Mouse (Mus musculus) testis, postnatal 14 days (tissue): ENCODE measurements around the gene Pex11a.
"Not testable (repeated sequence)": the region's sequence is repeated elsewhere in the genome, so short reads cannot be mapped to it uniquely, and the experiment has no call there.

Source experiments
- DNase-seq: peaks from one replicate; pipeline ENCODE4 v3.0.0; 2021; ENCODE audit warnings: low spot score

Gene Pex11a

GRCm38 (mm10) chr7:79742659-79743536 is at the start of gene Pex11a, which contains the start of gene Wdr93:
Gene Pex11a (minus strand): TSS chr7:79743131.
Gene Wdr93 (plus strand): TSS chr7:79743163.
- peak; percentile 88 for DNase-seq

DNA sequence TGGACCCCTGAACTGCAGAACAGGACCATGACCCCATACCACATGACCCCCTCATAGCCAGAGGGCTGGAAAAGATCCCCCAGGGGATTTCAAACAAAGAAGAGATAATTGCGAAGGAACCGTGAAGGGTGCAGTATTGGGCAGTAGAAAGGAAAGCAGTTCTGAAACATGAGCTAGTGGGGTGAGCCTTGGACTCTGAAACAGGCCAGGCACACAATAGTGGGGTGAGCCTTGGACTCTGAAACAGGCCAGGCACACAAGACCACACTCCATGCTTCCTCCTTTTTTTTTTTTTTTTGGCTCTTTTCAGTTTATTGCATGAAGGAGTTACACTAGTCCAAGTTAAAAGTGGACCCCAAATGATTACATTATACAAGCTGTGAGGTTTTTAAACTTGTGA is 46.9 kb upstream of the Pex11a start:
- DNase-seq: not testable (repeated sequence)

GRCm38 (mm10) chr7:79786295-79786694 is 43.4 kb upstream of the Pex11a start:
- peak; percentile 40 for DNase-seq

GRCm38 (mm10) chr7:79782516-79782855 is 39.6 kb upstream of the Pex11a start:
- DNase-seq: no peak

GRCm38 (mm10) chr7:79781826-79782515 is 39.0 kb upstream of the Pex11a start:
- no peak for DNase-seq

DNA sequence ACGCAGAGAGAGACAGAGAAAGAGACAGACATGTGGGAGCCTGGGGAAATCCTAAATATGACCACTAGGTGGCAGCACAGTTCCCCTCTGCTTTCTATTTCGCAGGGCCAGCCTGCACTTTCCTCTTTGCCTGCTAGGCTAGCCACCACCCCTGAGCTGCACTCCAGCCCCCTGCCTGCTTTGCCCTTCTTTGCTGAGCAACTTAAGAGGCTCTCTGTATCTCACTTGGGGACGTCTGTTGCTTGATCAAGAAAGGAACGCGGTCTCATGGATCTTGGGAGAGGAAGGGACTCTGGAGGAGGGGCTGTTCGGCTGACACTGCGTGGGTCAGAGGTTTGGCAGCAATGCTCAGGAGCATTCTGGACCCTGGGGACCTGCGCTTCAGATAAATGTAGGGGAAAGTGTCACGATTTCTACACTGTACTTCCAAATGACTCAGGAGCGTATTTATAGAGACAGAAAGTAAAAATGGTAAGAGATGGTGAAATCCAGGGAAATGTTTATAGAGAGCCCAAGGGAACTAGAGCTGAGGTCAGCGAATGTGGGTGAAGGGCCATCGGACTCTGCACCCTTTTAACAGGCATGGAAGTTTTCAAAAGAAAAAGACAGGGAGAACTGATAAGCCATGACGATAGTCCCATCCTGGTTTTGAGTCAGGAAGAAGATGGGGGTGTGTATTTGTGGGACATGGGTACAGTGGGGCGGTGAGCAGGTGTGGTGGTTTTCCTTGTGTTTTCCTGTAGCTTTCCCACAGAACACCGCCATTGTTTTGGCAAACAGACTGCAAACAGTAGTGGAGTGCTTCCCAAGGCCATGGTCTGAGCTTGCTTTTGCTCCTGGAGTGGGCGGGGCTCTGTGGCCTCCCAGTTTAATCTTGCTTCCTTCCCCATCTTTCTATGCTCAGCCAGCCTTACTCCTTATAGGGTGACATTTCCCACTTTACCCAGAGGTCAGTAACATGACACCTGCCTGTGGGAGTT is 38.0 kb upstream of the Pex11a start:
- peak; percentile 69 for DNase-seq

DNA sequence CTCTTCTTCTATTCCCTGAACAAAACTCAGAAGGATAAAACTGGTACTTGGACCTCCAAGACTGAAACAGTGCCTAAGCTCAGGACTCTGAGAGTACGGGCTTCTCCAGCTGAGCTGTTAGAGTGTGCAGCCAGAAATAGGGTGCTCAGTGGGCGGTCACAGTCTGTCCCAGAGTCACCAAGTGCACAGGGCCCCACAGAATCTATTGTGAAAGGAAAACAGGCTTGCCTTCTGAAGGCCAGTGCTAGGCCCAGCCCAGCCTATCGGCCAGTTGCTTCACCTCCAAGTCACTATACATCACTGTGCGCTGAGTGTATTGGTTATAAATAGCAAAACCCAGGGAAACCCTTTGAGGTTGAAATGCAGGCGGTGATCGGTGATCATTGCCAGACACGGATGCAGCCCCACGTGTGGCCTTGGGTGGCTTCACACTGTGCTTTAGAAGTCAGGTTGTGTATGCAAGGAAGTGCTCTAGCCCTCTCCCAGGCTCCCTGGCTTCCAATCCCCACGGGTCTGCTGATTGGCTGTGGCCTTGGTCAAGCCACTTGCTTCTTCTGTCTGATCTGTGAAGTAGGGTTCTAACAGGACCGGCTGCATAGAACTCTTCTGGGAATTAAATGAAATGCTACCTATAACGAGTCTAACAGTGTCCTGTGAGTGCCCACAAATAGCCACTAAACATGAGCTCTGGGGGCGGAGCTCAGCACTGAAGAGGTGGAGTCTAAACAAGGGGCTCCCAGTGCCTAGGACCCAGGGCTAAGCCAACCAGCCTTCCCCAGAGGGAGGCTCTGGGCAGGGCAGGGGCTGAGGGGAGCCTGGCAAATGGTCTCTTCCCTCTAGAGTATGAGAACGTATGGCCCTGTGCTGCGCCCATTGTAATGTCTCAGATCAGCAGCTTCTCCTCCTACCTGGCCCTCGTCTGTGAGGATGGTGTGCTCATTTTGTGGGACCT is 28.9 kb upstream of the Pex11a start:
- DNase-seq: no peak

DNA sequence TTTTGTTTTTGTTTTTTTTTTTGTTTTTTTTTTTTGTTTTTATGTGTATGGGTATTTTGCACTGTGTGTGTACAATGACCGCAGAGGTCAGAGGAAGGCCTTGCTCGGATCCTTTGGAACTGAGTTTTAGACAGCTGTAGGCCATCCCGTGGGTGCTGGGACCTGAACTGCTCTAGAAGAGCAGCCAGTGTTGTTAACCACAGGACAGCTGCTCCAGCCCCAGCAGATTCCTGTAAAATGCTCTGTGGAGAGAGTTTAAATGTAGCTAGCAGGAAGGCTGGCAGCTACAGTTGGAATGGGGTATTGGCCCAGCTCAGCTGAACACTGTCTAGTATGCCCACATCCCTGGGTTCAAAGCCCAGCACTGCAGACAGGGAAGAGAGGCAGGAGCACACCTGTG is 26.7 kb upstream of the Pex11a start:
- DNase-seq: no peak

DNA sequence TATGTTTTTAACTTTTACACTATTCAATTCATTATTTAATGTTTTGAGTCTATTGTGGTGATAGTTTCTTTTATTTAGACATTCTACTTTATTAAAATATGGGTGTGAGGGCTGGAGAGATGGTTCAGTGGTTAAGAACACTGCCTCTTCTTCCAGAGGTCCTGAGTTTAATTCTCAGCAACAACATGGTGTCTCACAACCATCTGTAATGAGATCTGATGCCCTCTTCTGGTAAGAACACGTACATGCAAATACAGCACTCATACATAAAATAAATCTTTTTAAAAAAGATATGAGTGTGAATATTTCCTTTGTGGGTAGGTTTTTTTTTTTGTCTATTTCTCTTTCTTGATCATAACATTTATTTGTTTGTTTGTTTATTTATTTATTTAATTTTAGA is 23.1 kb upstream of the Pex11a start:
- no peak for DNase-seq

DNA sequence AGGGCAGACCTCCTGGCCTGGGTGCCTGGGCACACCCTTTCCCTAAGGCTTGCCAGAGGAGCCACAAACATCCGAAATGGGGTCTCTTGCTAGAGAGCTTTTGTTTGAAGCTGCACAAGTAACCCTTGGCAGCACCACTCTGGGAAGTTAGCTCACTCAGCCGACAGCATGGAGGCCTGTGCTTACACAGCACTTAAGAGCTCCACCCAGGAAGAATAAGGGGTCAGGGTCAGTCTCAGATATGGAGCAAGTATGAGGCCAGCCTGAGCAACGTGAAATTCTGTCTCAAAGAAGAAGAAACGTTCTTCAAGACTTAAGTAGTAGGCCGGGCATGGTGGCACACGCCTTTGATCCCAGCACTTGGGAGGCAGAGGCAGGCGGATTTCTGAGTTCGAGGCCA is 19.2 kb upstream of the Pex11a start:
- no peak for DNase-seq

- DNase-seq: no peak
These were observed 18.4 kb upstream of the Pex11a start for GRCm38 (mm10) chr7:79761124-79761876.

DNA sequence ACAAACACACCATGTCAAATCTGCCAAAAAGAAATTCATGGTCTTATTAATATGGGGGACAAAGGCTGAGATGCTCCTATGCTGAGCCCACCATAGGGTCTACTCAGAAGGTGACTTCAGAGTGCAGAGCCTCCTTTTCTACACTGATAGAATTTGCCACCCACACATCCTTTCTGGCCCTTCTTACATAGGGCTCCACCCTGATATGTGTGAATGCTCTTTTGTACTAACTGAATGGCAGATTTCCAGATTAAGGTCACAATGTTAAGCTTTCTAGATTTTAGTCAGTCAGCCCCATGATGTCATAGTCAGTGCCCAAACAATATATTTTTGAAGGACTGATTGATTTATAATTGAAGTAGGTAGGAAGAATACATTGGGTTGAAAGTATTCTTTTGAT is 16.8 kb upstream of the Pex11a start:
- no peak for DNase-seq

GRCm38 (mm10) chr7:79758176-79758575 is 15.2 kb upstream of the Pex11a start:
- DNase-seq: no peak

DNA sequence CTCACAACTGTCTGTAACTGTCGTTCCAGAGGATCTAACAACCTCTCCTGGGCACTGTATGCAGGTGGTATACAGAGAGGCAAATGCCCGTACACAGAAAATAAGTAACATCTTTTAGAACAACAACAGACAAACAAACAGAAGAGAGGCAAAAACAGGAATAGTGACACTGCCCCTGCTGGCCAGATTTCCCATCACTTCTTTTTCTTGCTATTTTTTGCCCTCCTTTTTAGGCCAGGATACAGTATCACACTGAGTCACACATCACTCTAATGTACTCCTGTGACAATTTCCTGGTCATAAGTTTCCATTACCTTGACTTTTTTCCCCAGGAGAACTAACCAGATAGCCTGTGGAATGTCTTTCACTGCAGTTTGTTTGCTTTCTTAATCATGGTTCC is 13.4 kb upstream of the Pex11a start:
- DNase-seq: no peak

DNA sequence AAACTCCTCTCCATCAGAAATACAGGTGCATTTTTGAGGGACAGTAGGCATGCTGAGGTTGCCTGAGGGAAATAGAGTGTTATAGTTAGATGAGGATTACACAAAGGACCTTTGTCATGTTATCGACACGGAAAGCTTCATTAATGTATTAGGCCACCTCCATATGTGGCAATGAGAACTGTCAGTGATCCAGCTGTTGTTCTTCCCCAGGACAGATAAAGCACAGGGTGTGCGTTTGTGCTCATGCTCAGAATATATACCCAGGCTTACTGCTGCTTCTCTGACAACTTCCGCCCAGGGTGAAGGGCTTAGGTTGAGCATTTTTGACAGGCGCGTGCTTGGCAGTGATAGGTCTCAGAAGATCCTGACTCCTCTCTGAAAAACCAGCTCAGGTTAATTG is 6.6 kb upstream of the Pex11a start:
- no peak for DNase-seq

- no peak for DNase-seq
These were observed 4.7 kb upstream of the Pex11a start for GRCm38 (mm10) chr7:79747659-79748058.

- DNase-seq: no peak
These were observed 1.7 kb upstream of the Pex11a start for GRCm38 (mm10) chr7:79744585-79744984.

- no peak for DNase-seq
These were observed 1.1 kb upstream of the Pex11a start for GRCm38 (mm10) chr7:79744051-79744450.

GRCm38 (mm10) chr7:79742277-79742658 is 663 bp downstream of the Pex11a start:
- DNase-seq: no peak

DNA sequence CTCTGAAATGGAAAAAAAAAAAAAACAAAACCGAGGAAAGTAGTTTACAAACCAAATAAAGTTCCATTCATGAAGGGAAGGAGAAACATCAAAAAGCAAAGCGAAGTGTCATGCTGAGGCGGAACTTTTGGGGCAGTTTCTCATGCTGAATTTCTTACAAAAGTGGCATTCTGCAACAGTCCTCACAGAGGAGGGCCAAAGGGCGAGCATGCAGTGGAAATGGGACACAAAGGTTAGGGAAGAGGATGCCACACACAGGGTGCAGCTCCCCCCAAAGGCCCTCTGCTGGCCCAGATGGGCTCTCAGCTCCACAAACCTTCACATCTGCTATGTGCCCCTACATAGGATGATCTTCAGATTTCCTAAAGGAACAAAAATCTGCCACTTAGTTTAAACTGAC is 2.7 kb downstream of the Pex11a start:
- no peak for DNase-seq
